Mouse (Mus musculus): ENCODE measurements around the gene C1qc. TPM values are rescaled to one million over a fixed set of nuclear protein-coding genes. Genes with fewer than 3 reads are reported as not detected.

The C1qc gene
- total RNA-seq, 2 experiments from 2014 or later = 37.8 to 44.8 TPM

DNA sequence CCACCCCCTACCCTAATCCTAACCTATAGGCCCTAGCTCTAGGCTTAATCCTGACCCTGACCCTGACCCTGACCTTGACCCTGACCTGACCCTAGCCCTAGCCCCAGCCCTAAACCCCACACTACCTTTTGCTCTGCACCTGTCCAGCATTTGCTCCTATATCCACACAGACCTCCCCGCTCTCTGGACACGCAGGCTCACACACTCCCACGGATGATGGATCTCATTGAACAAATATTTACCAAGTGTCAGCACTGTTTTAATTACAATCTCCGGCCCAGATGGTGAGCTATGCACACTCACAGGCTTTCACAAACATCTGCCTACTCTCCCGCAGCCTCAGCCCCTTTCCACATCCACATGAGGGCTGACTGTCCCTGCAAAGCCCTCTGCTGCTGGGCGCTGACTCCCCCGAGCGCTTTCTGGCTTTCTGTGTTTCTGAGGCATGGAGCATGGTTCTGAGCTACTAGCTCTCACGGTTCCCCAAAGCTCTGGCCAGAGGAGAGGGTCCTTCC lies 5.3 kb upstream of the C1qc start:
- no peak for DNase-seq (ENCODE audit: low spot score in 2 of 2)

GRCm38 (mm10) chr4:136896461-136896860 lies 3.6 kb upstream of the C1qc start:
- DNase-seq (ENCODE audit: low spot score in 2 of 2) = no peak

DNA sequence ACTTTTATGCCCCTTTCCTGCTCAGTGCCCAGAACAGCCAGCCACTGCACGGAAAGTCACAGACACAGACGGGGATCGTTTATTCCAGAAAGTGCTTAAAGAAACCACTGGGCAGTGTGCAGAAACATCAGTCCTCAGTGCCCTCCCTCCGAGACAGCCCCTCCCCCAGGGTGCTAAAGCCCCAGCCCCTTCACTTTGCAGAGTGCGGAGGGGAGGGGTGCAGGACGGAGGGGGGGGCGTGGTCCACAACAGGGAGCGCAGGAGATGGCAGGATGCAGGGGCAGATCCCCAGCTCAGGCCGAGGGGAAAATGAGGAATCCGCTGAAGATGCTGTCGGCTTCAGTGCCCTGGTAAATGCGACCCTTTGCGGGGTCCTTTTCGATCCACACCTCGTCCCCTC lies 3.0 kb upstream of the C1qc start:
- no peak for DNase-seq (ENCODE audit: low spot score in 2 of 2)

DNA sequence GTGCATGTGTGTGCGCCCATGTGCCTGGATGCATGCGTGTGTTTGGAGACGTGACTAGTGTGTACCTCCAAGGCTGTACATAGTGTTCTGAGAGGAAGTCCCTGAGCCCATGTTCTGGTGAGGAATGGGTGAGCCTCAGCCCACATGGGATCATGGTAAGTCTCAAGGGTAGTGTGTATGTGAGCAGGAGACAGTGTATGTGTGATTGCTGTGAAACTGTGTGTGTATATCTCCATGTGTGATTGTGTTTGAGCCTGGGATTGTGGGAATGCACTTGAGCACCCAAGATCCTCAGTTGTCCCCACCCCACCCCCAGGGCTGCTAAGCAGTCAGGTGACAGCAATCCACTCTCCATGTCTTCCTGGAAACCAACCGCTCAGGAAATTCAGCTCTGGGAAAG lies 2.0 kb upstream of the C1qc start:
- no peak for DNase-seq (ENCODE audit: low spot score in 2 of 2)

DNA sequence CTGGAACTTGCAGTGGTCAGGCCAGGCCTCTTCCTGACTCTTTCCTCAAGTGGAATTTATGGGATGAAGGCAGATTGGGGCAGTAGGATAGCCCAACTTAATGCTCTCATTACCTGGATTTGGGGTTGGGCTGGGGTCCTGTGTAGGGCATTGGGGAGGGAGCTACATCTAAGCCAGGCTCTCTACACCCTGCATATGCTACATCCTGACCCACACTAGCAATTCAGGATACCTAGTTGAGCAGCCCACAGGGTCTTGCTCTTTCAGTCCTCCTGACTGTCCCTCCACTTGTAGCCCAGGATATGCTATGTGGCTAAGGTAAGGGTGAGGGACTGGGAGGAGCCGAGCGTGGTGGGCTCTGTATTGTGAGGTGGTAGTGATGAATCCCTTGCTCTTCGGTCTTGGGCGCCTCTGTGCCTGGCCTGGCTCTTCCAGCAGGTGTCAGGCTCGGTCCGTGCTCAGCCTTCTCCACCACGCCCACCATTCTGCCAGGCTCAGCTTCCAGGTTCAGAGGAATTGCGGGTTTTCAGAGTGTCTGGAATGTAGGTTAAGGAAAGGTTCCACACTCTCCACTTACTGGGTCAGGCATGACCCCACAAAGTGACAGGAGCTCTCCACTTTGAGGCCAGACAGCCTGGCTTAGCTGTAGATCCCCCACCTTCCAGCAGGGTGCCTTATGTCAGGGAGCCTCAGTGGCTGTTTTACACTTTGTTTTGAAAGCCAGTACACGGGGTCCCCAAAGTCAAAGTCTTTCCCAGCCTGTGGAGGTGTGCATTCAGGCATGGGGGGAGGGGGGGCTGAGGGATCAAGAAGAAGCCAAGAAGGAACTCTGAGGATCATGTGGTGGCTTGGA lies 1.1 kb upstream of the C1qc start:
- peak; percentile 60 to 72 for DNase-seq (ENCODE audit: low spot score in 2 of 2)

DNA sequence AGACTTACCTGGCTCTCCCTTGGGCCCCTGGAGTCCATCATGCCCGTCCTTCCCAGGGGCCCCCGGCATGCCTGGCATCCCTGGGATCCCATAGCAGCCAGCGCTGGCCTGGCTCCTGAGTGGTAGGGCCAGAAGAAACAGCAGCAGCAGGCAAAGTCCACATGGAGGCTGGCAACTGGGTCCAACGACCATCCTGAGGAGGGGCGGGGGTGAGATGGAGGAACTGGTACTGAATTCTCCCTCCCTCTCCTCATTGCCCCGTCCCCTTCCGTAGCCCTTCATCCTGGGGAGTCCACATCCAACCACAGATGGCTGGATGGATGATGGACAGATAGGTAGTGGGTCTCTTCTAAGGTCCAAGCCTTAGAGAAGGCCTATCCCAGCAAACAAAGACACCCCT lies 494 bp downstream of the C1qc start:
- no peak for DNase-seq (ENCODE audit: low spot score in 2 of 2)

DNA sequence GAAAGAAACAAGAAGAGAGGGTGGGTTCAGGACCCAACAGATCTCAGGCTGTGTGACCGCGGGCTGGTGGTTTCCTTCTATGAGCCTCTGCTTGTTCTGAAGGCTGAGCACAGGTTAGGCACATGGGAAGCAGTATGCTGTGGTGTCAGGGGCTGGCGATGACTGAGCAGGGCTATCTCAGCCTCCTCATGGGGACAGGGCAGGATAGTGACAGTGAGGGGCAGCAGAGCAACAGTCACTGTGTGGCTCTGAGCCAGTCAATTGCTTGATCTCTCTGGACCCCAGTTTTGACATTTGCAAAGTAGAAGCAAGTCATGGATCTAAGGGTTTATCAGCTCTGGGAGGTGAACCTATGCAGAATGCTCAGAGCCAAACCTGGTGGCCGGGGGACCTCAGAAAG lies 1.8 kb downstream of the C1qc start:
- DNase-seq (ENCODE audit: low spot score in 2 of 2) = no peak

GRCm38 (mm10) chr4:136889981-136890380 lies 2.9 kb downstream of the C1qc start:
- DNase-seq (ENCODE audit: low spot score in 2 of 2) = no peak

DNA sequence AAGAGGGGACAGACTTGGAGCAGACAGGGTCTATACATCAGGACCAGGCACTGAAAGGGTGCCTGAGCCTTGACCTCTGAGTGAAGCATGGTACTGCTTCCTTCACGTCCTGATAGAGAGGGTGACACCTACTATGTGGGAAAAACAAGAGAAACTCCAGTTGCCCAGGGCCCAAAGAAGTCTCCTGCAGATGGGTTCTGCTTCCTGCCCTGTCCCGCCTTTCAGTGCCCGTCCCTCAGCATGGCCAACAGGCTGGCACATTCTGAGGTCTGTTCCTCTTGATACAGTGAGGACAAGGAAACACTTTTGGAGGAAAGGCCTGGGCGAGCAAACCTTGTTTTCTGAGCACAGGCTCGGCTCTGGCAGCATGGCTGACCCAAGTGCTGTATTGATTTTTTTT lies 5.2 kb downstream of the C1qc start:
- no peak for DNase-seq (ENCODE audit: low spot score in 2 of 2)

DNA sequence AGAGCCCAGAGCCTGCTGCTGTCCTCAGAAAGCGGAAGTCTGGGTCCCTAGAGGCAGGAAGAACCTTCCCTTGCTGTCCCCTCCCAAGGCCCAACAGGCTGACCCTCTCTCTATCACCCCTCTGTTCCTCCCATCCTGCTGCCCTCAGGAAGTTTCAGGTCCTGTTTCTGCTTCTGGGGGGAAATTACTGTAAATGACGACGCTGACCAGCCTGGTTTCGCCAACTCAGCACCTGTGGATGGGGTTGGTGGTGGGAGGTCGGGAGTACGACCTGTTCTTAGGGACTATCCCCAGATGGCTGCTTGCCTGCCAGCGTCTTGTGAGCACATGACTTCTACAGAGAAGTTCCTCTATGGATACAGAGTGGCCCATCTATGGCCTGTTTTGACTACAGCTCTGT lies 6.8 kb downstream of the C1qc start, which contains the start of gene C1qb:
Gene C1qb, minus strand, starts transcription at position 87 of the 400 bp plus-strand sequence.
- no peak for DNase-seq (ENCODE audit: low spot score in 2 of 2)

- peak; percentile 31 for DNase-seq (ENCODE audit: low spot score in 2 of 2)
Measured at GRCm38 (mm10) chr4:136878601-136879000, 14.3 kb downstream of the C1qc start.

DNA sequence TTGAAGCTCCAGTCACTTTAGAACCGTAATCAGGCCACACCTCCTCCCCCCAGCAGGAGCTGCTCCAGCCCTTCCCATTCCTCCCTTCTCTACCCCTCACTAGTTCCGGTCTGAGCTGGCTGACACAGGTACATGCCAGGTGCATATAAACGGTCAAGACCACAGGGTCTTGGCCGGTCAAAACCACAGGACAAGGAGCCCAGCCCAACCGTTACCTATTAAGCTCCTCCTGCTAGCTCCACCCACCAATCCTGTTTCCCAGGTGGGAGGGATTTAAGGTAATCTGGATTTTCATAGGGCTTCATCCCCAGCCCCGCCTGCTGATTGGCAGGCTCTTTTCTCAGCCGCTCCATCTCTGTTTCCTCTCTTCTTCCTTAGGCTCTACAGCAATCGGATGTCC lies 14.7 kb downstream of the C1qc start:
- DNase-seq (ENCODE audit: low spot score in 2 of 2) = no peak

GRCm38 (mm10) chr4:136876971-136877370 lies 15.9 kb downstream of the C1qc start:
- peak; percentile 46 to 60 for DNase-seq (ENCODE audit: low spot score in 2 of 2)

- DNase-seq (ENCODE audit: low spot score in 2 of 2) = peak; percentile 16 to 17
Measured at GRCm38 (mm10) chr4:136875012-136875411, 17.9 kb downstream of the C1qc start.

DNA sequence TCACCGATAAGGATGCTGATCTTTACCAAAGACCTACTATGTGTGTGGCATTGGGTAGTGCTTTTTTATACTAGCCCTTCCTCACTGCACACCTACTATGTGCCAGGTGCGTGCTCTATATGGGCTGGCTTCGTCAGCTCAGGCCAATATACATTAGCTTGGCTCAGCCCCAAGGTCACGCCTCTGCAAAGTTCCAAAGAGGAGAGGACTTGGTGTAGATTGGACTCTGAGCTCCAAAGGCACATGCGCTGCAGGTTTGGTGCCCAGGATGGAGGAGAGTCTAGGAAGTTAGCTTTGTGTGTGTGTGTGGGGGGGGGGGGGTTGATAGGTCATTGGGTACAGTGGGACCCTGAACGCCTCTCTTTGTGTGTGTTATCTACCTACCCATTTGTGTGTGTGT lies 24.5 kb downstream of the C1qc start:
- DNase-seq (ENCODE audit: low spot score in 2 of 2) = no peak

DNA sequence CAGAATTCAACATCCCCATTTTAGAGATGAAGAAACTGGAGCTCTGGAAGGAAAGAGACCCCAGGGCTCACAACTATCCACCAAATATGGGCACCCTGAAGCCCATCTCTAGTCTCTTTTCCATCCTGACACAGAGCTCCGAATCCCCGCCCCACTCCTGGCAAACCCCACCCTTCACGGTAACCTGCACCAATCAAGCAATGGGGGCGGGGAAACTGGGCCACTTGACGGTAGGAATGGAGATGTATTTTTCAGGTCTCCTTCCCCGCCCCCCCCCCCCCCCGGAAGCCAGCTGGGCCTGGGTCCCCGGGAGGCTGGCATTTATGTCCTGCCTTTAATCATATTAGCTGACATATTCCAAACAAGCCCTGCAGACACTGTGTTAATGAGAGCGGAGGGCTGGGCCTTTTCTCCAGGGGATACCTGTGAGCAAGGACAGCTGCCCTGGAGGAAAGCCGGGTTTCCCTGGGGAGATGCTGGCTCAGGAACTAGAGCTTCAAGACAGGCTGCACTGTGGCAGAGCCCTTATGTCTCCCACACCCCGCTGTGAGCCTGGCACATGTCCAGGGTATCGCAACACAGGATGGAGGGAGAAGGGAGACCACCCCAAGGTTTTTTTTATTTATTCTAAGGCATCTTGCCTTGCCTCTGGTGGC lies 25.0 kb downstream of the C1qc start:
- DNase-seq (ENCODE audit: low spot score in 2 of 2) = no peak

- no peak for DNase-seq (ENCODE audit: low spot score in 2 of 2)
Measured at GRCm38 (mm10) chr4:136865531-136865930, 27.3 kb downstream of the C1qc start.

DNA sequence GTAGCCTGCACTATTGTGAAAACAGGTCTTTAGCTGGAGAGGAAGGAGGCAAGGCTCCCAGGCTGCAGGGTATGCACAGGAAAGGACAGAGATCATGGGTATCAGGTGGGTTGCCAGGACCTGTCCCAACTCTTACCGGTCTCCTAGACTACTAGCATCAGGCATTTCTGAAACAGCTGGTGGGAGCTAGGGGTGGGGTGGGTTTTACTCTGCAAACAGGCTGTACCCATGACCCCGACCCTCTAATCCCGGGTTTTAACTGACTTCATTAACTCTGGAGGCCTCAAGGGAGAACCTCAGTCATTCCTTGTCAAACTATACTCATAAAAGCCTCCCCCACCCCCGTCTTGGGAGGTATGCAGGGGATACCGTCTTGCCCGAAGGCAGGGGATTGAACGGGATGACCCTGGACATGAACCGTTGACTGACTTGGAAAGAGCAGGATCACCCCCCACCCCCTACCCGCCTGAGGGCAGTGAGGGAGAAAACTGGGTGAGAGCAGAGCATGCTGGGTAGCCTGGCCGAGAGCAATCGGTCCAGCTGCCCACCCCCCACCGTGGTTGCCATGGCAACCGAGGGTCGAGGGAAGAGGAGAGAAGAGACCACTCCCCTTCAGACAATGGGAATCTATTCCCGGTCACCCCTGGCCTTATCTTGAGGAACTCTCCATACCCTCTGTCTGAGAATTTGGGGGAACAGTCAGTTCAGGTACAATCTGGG lies 28.0 kb downstream of the C1qc start:
- no peak for DNase-seq (ENCODE audit: low spot score in 2 of 2)

GRCm38 (mm10) chr4:136863517-136863916 lies 29.3 kb downstream of the C1qc start:
- no peak for DNase-seq (ENCODE audit: low spot score in 2 of 2)

GRCm38 (mm10) chr4:136862411-136862810 lies 30.5 kb downstream of the C1qc start:
- no peak for DNase-seq (ENCODE audit: low spot score in 2 of 2)

- DNase-seq (ENCODE audit: low spot score in 2 of 2) = no peak
Measured at GRCm38 (mm10) chr4:136861806-136862205, 31.1 kb downstream of the C1qc start.

GRCm38 (mm10) chr4:136860022-136860421 lies 32.8 kb downstream of the C1qc start:
- no peak for DNase-seq (ENCODE audit: low spot score in 2 of 2)

All from left cerebral cortex, adult 18-20 months (tissue).